Mouse (Mus musculus) adrenal gland, postnatal 25 days (tissue): ENCODE results near the gene Ngfr. TPM values are rescaled to one million over a fixed set of nuclear protein-coding genes. Genes with fewer than 3 reads are reported as not detected.
"Not testable (repeated sequence)": the region's sequence is repeated elsewhere in the genome, so short reads cannot be mapped to it uniquely, and the experiment has no call there.

Experiments
- DNase-seq: peaks from one replicate; pipeline ENCODE4 v3.0.0; 2021; ENCODE audit warnings: mixed read lengths
- long read RNA-seq: library from polyadenylated mRNA; stranded (forward); transcript quantifications from one replicate; pipeline ENCODE4 v2.0.0, GENCODE M21; 2021
- total RNA-seq: library from RNA; stranded (reverse); gene quantifications from 2 replicates; pipeline ENCODE4 v1.2.3, GENCODE M21; 2021

Ngfr gene
- 1.7 and 3.3 TPM in 2 replicates for total RNA-seq
- long read RNA-seq, partial matches to known transcripts = 0 of 1 reads
- long read RNA-seq, other reads (novel, unspliced or antisense) = 0 of 1 reads

DNA sequence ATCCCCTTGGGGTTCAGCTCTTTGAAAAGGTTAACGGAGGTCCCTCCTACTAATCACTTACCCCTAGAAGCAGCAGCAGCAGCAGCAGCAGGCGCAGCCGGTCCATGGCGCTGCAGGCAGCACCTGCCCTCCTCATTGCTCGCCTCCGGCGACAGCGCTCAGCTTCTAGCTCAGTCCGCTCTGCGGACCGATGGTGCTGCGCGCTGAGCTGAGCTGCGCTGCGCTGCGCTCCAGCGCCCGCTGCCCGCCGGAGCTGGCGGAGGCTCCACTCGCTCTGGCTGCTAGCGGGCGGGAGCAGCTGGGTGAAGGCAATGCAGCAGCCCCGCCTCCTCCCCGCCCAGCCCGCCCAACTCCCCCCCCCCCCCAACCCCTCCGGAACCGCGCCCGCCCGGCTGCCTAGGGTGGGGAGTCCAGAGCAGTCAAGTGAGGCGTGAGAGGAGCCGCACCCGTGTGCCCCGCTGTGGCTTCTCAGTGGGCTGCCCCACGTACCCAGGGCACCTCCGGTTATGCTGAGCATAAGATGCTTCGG, at the start of gene Ngfr:
Ngfr (minus strand) TSS at position 313 of the 529 bp plus-strand sequence.
- peak; percentile 46 for DNase-seq

DNA sequence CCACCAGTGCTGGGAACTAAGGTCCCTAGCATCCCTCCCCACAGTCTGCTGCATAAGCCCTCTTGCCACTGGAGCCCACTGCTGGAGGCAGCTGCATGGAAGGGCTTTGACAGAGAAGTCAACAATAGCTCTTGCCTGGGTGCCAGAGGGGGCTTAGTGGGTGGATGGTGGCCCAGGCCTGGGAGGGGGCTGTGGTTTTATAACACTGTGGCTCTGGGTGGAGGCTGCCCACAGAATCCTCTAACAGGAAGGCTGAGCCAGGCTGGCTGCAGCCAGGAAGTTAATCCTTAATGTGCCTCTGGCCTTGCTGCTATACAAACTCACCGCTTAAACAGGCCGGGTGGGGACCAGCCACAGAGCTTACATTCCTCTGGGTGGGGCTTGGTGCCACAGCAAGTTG, 47.5 kb upstream of the Ngfr start:
- no peak for DNase-seq

DNA sequence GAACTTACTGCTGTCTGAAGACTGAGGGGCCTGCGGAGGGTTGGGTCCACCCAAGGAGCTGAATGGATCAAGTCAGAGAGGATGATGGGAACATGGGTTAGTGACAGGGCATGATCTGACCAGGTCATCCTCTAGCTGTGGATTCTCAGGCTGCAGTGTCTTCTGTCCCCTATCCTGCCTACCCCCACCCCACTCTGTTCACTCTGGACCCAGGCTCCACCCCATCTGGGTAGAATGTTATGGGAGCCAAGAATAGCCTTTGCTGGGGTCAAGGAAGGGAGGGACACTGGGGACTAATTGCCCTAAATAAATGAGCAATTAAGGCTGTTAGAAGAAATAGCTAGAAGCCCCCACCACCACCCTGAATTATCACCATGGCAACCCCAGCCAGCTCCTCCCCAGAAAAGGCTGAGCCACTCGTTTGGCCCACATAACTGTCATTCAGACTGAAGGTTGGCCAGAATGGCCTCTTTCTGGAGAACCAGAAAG, 46.0 kb upstream of the Ngfr start:
- DNase-seq = no peak

DNA sequence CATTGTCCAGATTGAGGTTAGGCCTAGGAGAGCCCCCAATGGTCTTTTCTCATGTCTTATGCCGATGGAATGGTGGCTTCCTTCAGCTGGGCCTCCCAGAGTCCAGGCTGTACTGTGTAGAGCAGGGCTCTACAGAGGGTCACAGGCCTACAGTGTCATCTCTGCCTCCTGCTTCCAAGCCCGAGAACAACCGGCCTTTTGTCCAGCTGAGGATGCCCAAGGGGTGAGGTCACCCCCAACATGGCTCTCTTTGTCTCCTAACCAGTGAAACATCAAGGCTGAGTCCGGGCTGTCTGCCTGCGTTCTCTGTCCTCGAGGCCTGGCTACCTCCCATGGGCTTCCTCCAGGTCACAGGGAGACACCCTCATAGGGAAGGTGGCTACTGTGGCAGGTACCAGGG, 44.9 kb upstream of the Ngfr start:
- no peak for DNase-seq

DNA sequence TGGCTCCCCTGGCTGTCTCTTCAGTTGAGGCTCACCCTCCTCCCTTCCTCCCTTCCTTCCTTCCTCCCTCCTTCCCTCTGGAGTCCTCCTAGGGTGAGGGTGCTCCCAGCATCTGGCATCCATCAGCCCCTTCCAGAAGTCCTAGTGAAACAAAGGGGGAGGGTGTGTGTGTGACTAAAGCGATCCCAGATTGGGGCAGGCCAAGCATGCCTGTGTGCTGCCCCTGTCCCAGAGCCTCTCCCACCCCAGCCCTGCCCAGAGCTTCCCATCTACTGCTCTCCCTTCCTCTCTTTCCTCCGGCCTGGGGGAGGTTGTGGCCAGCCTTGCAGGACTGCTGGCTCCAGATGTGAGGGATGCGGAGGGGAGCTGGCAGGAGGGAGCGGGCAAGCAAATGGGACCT, 43.8 kb upstream of the Ngfr start:
- DNase-seq = no peak

DNA sequence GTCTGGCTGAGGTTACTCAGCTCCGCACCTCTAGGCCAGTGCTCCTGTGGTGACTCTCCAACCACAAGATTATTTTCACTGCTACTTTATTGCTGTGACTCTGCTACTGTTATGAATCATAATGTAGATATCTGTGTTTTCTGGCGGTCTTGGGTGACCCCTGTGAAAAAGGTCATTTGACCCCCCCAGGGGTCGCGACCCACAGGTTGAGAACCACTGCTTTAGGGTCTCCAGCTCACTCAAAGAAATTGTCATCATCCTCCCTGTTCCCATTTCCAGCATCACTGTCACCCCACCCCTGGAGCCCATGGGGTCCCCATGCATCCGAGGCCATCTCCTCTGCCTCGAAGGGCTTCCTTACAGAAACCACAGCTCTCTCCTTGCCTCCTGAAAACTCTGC, 43.0 kb upstream of the Ngfr start:
- no peak for DNase-seq

DNA sequence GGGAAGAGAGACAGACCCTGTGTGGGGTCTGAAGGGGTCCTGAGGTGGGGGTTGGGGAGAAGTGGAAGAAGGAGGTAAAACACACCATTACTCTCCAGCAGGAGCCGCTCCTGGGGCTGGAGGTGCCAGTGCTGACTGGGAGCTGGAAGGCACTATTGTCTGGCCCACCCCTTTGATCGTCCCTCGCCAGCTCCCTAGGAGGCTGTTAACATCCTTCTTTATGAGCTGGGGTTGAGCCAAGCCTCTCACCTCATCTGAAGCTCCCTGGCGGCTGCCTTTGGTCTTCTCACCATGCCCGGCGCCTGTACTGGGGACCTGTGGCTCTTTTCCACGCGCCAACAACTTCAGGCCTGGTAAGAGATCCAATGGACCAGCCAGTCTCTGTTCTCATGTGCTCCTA, 34.9 kb upstream of the Ngfr start:
- no peak for DNase-seq

DNA sequence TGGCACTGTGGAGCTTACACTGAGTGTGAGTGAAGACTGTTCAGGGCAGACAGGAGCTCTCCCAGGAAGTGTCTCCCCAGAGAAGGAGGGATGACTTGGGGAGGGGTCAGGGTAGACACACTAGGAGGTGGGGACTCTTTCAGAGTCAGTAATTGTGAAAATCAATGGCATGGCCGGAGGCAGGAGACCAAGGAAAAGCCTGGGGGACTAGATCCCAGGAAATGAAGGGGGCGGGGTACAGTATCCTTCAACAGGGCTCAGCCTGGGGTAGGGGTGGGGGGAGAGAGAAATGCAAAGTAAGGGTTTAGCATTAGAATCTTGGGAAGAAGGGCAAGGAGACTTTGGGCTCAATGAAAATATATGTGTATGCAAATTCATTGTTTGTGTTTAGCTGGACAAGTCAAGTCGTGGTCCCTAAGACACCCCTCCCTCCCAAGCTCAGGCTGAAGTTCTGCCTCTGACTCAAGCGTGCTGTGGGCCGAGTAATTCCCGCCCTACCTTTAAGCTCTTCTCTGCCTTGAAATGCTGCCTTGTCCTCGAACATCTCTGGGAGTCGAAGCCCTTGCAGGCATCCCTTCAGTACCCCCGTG, 34.1 kb upstream of the Ngfr start:
- DNase-seq = no peak

DNA sequence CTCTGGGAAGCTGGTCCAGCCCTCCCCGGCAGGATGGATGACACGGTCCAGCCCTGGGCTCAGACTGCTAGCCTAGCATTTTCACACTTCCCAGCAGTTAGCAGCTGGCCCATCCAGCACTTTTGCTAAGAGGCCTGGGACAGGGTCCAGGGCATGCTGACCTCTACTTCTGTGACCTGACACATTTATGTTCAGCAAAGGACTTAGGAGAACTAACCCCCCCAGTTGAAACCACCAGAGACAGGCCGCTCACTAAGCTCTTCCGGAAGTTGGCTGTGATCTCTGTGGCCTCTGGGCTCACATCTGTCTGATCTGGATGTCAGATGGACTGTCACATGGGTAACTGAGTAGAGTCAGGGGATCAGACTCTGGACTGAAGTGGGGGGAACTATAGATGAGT, 33.5 kb upstream of the Ngfr start:
- DNase-seq = no peak

DNA sequence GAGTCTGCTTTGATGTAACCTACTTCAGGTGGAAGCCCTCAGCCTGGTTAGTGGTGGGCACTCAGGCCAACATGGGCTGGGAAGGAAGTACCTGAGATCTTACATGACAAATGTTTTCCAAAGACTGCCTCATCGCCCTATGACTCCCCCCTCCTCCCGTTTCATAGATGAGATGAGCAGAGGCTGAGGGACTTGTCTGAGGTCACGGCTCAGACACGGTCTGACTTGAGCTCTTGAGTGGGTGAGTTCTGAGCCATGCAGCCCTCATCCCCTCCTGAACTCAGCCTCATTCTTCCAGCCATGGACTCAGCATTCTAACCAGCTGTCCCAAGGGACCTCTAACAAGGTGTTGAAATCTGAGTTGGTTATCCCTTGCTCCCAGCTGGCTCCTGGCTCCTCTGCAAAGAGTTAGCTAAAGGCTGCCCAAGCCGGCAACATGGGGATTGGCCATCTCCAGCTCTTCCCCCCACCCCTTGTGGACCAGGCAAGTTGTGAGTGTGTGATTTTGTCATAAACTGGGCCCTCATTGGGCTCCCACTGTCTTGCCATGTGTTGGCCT, 32.4 kb upstream of the Ngfr start:
- no peak for DNase-seq

DNA sequence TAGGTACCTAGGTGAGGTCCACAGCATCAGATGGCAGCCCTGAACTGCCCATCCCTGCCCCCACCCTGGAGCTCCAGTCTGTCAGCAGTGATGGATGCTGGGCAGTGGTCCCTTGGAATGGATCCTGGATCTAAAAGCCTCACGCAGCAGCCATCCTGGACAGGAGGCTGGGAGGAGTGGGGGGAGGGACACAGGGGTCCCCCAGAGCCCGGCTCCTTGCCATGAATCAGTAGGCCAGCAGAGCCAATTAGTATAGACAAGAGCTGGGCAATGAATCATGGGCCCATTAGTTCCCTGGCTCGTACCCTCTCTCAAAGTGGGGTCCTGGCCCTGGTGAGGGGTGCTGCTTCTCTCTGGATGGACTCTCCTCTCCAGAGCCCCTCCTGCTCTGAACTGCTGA, 31.5 kb upstream of the Ngfr start:
- DNase-seq = no peak

DNA sequence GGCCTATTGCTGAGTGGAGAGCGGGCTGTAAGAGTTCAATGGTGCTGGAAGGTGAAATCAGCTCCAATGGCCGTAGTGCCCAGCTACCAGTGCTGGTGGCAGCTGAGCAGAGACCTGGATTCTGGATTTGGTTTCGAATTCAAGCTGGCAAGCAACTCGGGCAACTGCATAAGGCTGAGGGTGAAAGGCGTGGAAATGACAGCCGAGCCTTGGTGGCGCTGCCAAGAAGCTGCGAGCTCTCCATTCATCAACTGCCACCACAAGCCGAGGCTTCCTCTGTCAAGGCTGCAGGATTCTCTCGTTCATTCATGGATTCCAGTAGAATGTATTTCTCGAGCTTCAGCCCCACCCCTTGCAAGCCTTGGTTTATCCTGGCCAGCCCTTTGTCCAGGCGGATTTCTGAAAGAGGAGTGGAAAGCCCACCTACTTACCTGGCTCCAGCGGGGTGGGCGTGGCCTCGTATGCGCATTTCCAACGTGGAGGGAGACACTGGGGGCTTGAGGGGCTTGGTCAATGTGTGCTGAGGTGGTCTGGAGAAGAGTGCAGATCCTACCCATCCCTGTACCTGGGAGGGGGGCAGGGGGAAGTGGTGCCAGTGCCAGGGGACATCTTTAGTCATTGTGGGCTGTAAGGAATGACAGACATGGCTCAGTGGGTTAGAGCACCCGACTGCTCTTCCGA, 30.4 kb upstream of the Ngfr start:
- peak; percentile 68 for DNase-seq

DNA sequence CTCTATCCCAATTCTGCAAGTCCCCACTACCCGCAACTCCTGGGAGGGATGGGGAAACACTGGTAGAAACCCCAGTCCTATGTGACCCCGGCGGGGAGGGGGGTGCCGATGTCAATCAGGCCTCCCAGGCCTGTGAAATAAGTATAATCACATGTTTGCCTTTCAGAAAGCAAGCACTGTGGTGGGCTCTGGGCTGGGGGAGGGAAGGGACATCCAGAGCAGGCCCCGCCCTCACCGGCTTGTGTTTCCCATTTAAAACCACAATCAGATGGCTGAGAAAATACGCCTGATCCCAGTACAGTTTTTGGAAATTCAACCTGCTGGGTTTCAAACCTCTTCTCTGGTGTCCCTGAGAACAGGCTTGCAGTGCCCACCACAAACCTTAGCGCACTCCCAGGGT, 27.2 kb upstream of the Ngfr start:
- DNase-seq = no peak

DNA sequence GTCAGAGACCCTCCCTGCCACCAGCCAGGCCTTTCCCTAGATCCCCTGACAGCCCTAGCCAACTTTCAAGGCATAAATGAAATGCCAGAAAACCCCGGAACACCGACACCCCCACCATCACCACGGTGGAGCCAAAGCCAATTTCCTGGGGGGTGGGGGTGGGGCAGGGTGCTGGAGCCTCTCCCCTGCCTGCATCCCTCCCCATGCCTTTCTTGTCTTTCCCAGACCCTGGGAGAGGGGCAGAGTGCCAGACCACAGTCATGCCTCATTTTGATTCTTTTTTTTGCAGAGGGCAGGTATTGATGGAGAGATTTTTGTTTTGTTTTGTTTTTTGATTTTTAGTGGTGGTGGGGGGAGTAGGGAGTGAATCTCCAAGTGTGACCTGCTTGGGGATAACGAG, 23.7 kb upstream of the Ngfr start:
- DNase-seq = no peak

DNA sequence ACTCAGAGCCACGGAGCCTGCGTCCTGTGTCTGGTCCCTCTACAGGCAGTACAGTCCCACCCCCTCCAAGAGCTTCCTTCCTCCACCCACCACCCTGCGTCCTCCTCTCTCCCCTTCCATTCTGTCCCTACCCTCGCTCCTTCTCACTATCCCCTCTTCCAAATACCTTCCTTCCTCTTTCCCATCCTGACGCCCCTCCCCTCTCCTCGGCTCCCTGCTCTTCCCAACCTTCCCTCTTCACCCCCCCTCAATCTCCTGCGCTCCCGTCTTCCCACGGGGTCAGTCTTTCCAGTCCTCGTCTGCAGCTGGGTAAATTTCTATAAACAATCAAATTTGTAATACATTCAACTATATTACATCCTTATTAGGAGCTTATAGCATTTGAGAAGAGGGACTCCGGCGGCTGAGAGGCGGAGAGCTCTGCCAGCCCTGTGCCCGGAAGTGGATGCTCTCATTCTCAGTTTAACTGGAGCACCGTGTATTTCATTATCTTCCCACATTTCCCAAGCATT, 22.9 kb upstream of the Ngfr start:
- DNase-seq = no peak

DNA sequence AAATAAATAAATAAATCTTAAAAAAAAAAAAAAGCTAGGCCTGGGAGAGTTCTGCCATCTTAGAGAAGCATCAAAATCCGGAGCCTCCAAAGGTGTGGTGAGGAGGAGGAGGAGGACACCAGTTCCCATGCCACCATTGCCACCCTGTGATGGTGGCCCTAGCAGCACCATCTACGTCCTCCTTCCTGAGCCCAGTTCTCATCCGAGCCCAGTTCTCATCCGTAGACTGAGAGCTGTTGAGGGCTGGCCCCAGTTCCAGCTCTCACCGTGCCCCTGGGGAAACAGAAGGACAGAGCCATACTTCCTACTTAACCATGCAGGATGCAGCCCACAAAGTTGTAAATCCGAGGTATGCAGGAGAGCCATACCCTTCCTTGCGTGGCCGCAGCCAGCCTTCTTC, 22.4 kb upstream of the Ngfr start:
- no peak for DNase-seq

DNA sequence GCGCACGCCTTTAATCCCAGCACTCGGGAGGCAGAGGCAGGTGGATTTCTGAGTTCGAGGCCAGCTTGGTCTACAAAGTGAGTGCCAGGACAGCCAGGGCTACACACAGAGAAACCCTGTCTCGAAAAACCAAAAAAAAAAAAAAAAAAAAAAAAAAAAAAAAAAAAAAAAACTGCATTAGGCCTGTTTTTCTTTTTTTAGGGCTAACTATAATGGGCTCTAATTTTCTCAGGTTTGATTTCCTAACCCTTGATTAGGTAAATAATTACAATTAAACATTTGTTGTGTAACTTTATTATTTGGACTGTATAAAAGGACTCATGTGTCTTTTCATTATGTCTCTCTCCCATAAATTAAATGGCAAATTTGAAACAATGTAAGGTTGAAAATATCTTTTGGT, 19.8 kb upstream of the Ngfr start:
- not testable (repeated sequence) for DNase-seq

DNA sequence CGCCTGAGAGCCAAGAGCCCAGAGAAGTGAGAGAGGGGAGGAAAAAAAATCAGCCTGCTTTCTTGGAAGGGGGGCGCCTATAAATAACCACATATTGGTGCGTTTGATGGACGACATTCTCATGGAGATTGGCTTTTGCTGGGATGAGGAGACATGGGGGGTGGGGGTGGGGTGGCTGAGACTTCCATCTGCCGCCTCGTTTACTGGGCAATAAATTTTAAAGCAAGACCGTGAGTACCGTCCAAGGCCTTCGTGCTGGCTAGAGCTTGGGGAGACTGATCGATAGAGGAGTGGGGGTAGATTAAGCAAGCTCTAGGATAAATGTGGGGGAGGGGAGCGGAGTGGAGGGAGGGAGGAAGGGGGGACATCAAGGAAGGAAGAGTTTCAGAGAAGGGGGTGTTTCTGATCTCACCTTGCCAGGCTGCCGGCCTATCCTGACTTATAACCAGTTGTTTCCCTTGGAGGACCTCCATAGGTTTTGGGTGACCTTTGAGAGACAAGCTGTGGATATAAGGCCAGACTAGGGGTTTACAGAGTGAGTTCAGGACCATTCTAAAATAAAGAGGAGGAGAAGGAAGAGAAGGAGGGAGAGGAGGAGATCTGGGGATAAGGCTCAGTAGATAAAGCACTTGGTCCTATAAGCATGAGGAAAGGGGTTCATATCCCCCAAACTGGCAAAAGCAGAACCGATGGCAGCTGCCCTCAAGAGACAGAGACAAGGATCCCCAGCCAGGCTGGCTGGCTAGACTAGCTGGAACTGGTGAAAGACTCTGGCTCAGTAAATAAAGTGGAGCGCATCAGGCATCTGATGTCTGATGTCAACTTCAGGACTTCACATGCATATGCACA, 10.9 kb upstream of the Ngfr start:
- DNase-seq = no peak

DNA sequence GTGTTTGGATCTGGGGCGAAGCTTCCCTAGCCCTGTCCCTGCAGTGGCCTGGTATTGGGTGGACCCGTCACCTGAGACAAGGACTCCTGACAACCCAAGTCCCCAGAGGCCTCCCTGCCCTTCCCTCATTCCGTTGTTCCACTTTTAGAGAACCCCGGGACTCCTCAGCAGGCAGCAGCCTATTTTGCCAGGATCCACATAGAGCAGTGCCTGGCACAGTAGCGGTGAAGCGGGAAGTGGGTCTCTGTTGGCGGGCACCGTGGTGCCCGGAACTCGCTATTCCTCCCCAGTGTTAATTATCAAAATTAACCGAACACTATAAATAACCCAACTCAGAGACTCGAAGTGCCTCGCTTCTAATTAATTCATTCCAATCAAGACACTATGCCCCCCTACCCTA, 10.2 kb upstream of the Ngfr start:
- no peak for DNase-seq

DNA sequence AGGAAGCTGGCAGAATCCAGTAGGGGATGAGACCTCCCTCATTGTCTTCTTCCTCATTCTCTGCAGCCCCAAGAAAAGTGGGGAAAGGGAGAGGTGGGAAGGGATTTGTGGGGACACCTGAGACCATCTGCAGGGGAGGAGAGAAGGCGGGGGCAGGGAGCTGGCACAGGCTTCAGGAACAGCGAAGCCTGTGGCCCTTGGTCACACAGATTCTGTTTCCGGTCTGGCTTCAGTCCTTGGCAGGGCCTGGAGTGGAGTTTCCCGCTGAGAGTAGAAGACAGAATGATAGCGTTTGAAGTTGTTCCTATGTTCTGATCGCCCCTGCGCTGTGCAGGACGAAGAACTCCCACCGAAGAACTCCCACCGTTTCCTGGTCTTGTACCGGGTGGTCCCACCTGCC, 9.2 kb upstream of the Ngfr start:
- DNase-seq = no peak

DNA sequence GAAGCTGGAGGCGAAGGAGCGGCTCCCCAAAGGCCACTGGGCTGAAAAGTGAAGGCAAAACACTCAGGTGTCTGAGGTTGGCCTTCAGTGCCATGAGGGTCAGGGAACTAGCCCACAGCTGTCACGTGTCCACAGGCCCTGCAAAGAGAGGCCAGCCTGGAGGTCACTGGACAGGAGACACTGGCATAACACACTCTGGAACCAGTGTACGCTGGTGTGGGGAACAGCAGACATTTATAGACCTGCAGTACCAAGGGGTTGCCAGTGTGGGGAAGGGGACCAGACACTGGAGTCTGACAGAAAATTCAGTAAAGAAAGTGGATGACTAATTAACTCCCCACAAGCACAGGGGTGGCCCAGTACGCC, 8.6 kb upstream of the Ngfr start:
- DNase-seq = no peak

DNA sequence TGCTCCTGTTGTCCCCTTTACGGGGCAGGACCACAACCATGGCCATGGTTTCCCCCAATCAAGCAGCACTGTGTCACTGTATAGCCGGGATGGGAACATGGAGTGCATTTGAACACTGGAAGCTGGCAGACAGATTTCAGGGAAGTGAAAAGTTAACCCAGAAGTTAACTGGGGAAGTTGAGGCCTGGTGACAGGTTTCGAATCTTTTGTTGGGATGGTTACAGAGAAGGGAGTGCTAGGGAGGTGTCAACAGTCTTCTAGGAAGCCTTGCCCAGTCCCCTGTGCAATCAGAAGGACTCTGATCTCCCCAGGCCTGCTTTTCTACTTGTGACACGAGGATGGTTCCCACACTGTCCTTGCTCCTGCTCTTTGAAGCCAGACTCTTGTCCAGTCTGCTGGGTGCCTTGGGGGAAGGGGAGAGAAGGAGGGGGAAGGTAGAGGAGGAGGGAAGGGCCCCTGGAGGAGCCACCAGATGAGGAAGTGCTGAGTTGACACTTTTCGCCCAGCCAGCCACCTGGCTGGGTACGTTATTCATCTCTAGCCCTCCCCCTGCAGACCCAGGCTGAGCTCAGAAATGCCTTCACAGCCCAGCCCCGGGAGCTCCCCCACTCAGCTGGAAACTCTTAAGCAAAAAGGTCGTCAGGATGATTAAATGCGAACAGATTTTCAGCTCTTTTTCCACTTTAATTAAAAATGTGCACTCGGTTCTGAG, 8.1 kb upstream of the Ngfr start:
- no peak for DNase-seq
